Mouse (Mus musculus): ENCODE results near the gene Phpt1.

- no peak for TF ChIP-seq CTCF (IDR thresholded peaks at IDR 0.05; ENCODE audit: borderline replicate concordance, insufficient read depth, low read depth, low read length)
- no peak for TF ChIP-seq POLR2A (IDR thresholded peaks at IDR 0.05; ENCODE audit: borderline replicate concordance, insufficient read depth, low read length)
Measured at GRCm38 (mm10) chr2:25534178-25534865, 40.7 kb downstream of the Phpt1 start.

Data from cerebellum, adult 2 months (tissue).